Mouse (Mus musculus) cerebellum, postnatal 25 days (tissue): ENCODE measurements at regions not wholly inside any gene's neighbourhood (a gene's known extent, or its start where the extent isn't known, plus 50 kb on each side); places are given as distances from the start of the nearest gene placed in this dataset.

Experiments used
- DNase-seq, 2 experiments: peaks; one replicate each; pipeline ENCODE4 v3.0.0; 2021; ENCODE audit warnings: mixed read lengths in 2 of 2

DNA sequence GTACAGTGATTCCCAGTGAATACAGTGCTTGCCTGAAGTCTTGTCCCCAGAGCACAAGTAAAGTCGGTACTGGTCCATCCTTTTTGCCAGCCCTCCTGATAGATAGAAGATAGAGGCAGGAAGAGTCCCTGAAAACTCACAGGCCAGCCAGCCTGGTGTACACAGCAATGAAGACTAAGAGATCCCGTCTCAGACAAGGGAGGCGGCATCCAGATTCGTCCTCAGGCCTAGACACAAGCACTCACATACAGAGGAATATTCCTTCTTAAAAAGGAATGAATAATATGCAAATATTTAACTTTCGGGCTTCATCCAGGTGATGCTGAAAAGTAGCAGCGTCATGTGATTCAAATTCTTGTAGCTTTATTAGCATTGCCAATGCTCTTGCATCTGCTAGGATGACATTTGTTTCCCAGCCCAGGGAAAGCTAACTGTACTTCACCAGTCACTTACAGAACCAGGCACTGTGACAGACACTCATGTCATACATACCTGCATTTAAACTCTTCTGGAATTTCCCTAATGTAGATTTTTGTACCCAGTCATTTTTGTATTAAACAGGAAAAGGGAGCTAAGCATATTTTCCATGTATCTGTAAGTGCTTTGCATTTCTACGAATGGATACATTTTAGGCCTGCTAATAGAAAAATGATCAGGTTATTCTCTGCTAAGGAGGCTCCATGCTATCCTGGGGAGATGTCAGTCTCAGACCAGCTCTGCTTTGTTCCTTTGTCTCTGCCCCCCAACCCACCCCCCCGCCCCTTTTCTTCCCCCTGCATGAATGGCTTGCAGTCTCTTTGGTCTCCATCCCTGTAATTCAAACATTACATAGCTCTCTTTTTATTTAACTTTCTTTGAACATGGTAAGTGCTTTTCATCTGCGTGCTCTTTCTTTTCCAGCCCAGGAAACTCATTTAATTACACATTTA is 162.5 kb upstream of the Gm9747 start:
- DNase-seq: no peak

DNA sequence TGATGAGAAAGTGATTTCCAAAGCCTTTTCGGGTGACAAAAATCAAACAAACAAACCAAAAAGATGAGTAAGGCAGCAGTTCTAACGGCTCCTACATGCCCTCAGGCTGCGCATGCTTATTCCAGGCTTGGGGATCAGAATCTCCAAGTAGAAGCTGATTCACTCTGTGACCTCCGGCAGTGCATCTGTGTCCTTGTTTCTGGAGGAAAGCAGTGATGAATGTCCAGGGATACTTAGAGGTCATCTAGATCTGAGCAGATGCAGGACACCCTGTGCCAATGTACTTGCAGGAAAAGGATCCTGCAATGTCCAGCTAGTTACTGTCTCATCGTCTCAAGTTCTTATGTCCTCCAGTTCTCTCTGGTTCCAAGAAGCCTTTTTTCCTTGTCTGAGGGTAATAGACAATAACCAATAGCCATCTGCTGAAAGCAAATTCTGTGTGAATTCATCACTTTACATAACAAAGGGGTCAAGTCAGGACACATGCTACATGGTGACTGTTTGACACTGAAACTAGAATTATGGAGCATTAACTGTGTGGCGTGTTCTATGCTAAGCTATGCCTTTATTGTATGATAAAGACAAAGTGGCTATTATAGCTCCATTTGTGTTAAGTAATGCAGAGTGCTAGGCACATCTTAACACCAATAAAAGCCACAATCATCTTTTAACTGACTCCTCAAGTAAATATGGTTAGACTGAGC is 143.6 kb upstream of the Gm9747 start:
- DNase-seq: peak in 1 of 2 experiments; percentile 6

DNA sequence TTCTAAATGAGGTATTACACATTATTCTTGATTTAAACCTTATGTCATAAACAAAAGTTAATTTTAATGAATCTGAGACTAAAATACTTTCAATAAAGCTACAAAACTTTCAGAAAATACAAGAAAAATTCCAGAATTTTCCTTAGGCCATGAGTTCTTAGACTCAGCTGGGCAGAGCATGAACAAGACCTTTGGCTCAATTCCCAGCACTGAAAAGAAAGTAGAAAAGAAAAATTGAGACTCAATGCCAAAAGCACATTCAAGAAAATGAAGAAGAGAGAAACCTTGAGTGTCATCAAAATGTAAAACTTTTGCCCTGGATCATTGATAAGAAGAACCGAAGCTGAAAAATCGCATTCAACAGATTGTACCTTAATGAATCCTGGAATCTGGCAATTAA is 137.8 kb upstream of the Gm9747 start:
- no peak for DNase-seq

DNA sequence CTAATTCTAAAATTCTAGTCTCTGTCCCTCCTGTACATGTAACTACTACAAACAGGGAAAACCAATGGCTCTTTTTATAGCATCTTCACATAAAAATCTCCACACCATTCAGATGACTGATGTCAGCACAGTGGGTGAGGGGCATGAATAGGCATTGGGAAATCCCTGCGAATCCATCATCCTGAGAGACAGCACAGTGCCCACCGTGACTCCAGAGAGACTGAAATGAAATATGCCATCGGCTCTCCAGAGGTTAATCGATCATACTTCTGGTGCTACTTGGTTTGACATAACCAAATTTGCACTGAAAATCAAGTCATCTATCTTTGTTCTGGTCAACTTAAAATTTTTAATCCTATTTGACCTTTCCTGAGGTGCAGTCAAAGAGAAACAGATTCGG is 126.2 kb upstream of the Gm9747 start:
- DNase-seq: no peak

DNA sequence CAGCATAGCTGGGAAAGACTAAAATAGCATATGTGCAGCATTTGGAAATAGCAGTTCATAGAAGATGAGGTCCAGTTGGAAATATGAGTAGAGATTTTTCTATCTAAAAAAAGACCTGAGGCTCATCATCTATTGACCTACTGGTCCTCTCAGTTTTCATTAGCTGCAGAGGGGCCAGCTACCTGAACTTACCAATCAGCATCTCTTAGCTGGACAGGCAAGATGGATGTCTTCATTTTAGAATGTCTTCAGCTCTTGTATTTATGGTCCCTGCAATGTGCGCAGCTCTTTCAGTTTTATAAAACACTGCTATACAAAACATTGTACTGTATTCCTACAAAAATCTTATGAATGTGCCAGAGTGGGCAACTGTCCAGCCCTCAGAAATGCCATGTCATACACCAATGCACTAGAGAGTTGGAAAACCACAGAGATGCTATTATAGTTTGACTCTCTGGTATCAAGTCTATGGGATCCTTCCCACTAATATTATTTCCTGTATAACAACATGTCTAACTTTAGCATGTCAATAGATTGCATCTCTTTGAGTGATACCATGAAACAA is 122.8 kb upstream of the Gm9747 start:
- no peak for DNase-seq

DNA sequence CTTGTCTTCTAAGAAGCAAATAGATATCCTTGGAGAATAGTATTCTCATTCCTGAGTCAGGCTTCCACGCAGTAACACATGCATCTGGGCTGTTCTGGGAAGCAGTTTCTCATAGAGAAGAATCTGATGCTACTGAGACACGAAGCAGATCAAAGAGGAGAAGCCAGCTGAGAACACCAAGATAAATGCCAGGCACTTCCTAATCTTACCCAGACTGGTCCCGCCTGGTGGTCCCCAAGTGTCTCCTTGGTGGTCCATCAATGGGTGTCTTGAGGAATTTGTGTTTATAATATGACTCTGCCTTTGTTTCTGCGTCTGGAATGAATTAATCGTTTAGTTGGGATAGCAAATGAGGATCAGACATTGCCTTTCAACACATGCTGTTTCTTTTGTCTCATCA is 120.5 kb upstream of the Gm9747 start:
- no peak for DNase-seq

DNA sequence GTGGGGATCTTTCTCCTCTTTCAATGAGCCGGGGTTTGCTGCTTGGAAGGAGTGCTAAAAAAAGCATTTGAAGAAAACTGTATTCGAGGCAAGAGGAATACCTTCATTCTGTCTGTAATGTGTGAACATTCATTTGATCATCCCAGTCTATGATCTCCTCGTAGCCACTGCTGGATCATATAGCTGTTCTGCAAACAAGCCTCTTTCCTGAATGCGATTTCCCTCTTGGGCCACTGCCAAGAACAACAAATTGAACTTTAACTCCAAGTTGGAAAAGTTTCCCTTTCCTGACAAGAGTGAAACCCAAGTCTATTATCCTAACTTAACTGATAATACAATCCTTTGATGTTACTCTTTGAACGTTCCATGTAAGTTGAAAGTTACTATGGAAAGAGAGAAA is 108.4 kb upstream of the Gm9747 start:
- DNase-seq: no peak

DNA sequence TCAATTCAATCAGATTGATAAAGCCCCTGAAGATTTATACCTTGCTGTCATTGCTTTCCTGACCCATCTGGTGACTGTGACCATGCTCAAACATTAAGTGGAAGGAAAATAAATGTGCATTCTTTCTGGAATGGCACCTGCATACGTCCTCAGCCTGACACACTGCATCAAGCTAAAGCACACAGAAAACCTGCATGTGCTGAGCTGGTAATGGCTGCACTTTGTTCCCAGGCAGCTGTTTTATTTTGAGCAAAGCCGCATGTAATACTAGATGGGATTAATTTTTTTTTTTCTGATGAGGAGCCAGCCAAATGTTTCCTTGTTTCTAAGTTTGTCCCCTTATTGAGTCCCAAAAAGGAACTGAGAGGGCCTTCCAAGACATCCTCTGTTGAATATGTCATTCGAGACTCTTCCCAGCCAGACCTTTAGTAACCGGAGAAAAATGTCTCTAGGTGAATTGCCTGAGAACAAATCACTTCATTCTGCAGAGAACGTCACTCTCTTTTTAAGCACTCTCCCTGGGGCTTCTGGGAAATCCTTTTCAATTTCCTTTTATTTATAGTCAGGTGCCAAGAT is 103.1 kb upstream of the Gm9747 start:
- DNase-seq: no peak

DNA sequence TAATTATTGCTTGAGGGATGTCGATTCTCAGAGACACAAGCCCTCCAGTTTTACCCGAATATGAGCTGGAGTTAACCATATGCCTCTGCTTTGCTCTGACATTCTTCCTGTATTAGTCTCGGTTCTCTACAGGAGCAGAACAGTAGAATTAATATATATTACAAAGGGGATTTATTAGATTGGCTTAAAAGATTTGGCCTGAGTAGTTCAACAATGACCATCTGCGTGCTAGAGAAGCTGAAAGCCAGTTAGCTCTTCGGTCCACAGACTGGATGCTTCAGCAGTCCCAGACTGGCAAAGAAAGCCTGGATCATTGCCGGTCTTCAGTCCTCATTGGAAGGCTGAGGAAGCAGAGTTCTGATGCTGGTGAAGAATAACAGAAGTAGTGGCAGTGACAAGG is 100.4 kb upstream of the Gm9747 start:
- no peak for DNase-seq

DNA sequence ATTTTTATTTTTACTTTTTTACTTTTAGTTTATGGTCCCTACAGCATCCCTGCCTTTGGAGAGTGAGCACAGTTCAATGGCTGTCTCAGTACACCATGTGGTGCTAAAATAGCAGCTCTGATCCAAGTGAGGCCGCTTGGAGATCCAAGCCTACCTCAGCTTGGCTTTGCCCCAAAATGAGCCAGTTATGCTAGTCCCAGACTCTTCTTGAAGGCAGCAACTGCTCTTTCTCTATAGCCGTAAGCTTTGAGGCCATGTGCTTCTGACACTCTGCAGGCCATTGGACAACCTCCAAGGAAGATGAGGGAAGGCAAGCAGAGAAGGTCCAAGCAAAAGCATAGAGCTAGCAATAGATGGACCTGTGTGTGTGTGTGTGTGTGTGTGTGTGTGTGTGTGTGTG is 98.0 kb upstream of the Gm9747 start:
- DNase-seq: peak; percentile 13 to 48

DNA sequence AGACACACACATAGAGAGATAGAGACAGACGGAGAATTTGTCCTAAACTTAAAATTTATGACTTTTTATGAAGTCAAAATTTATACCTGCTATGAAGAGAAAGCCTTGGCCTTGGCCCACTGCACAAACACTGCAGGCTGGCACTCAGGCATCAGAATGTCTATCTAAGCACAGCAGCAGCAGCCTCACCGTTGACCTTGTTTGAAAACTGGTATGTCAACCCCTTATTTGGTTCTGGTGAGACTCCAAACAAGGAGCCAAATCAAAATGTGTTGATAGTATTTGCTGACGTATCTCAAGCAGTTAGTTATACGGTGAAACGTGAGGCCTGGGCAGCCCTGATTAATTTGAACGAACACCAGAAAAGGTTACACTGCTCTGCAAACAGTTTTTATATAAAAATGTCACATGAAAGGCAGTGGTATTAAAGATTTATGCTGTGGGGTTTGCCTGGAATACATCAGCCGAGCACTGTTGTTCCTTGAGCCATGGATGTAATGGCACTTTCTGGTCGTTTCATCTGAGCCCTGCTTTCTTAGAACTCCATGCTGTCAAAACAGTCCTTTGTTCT is 97.1 kb upstream of the Gm9747 start:
- DNase-seq: no peak

DNA sequence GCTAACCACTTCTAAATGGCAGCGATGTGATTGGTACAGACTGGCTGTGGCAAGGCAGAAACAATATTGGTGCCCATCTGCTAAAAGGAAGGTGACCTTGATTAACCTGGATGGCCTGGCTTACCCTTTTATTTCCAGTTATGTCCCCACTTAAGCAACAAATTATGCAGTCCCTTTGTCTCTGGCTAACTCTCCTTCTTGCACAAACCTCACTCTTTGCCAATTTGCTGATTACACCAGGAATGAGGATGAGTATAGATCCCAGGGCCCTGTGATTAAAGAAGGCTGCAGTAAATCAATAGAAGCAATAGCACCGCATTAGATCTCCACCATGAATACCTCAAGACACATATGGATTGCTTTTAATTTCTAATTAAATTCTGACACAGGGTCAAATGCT is 87.7 kb upstream of the Gm9747 start:
- DNase-seq: no peak

DNA sequence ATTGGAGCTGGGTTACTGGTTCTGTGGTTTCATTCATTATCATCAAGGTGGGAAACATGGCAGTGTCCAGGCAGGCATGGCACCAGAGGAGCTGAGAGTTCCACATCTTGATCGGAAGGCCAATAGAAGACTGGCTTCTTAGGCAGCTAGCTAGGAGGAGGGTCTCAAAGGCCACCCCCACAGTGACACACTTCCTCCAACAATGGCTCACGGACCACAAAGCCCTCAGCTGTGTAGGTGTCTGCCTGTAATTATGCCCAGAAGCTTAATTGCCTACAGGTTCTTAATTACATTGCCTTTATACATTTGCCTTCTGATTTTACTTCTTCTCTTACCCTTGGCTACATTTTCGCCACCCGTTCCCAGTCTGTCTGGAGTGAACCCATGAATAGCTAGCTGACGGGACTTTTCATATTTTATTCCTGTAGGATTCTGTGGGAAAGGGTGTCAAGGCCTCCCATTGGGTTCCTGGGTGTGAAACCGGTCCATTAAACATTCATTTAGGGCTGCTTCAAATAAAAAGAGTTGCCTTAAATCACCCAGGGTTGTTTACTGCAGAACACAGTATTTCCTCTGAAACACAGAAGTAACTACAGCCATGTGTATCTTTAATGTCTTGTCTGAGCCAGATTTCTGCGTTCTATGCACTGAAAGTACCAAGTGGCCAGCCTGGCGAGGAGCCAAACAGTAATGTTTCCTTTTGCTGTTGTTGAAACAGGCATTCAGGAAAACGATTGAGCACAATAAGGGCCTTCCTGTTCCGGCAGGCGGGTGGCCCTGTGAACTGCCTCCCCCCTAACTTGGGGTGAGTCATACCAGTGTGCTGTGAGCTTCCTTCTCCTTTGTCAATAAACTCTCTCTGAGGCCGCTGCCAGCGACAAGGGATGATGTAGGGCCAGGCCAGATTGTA is 82.4 kb upstream of the Gm9747 start:
- DNase-seq: peak; percentile 15 to 55

DNA sequence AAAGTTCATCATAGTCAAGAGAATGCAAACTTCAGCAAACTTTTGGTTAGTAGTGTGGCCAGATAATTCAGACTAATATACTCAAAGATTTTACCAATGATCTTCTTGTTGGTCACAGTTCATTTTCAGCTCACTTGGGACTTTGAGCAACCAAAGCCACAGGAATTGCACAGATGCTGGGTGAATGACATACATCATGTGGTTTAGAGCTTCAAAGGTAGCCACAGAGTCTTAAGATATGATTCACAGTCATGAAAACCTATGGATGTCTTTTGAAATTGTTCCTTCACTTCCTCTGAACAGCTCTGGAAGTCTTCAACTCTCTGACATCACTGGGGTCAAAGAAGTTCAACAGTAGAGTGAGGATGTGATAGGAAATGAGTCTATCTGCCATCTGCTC is 77.0 kb upstream of the Gm9747 start:
- no peak for DNase-seq

DNA sequence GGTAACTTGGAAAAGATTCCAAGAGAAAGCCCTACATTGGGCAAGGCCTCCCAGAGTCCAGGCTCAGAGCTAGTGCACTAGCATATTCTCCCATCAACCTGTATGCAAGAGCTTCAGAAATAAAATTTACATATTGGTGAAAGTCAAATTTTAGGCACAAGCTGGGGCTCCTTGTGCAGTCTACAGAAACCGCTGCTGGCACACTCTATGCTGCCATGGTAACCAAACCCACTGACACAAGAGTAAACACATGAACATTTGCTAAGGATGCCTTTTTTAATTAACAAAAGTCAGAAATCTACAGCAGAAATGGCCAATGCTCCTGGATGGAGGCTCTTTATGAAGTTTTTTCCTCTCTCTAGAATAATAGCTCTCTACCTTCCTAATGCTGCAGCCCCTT is 75.9 kb upstream of the Gm9747 start:
- no peak for DNase-seq

DNA sequence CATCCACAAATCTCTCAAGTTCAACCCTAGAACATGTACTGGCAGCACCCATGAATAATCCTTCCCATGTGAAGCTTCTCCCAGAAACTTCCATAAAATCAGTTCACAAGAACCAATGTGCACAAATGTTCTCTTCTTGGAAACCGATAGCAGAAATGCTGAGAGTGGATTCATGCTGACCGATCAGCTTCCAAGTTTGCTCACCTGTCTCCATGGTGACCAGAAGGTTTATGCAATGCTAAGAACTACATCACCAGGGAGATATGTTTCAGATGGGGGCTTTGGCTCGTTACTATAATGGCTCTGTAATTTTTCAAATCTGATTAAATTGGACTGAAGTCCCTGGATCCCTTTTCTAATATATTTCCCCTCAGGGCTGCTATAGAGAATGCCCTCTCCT is 74.4 kb upstream of the Gm9747 start:
- DNase-seq: no peak

DNA sequence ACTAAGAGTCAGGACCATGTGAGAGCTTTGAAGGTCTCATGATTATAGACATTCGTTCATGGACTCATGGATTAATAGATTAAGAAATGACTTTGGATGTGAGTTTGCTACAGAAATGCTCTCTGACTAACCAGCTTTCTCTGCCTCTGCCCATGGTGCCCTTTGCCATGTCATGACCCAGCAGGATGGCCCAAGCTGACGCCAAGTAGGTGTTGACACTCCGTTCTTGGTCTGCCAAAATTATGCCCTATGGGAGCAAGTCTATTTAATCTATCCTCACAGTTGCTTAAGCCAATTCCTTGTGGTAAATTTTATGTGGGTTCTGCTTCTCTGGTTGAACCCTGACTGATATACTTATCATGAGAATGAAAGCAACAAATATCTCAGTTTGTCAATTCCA is 73.7 kb upstream of the Gm9747 start:
- DNase-seq: no peak

DNA sequence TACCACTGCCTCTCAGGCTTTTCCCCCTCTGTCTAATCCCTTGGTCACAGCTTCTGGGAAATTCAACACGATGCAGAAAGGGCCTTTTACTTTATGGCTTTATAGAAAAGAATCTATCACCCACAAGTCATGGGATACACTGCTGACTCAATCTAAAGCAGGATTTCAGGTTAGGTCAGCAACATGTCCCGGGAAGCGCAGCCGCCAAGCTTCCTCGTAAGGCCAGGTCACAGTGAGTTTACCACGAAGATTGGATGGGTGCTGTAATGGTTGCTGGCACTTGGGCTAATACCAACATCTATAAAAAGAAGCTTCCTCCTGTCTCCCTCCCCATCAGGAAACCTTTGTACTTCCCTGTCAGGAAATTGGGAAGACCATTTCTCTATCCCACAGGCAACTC is 70.0 kb upstream of the Gm9747 start:
- DNase-seq: no peak

DNA sequence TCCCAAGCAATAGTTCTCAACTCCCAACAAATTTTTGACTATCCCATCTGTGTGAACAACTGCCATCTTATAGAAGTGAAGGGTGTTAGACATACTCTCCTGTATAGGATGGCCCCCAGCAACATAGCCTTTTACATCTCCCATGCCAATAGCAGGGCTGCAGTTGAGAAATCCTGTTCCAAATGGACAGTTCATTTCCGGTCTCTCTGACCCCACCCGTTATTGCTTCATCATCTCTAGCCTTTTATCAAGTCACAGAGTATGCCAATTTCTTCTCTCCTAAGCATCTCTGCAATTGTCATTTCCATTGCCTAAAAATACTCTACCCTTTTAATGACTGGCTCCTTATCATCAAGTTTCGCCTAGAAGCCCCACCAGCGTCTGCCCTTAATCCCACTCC is 64.8 kb upstream of the Gm9747 start:
- no peak for DNase-seq

DNA sequence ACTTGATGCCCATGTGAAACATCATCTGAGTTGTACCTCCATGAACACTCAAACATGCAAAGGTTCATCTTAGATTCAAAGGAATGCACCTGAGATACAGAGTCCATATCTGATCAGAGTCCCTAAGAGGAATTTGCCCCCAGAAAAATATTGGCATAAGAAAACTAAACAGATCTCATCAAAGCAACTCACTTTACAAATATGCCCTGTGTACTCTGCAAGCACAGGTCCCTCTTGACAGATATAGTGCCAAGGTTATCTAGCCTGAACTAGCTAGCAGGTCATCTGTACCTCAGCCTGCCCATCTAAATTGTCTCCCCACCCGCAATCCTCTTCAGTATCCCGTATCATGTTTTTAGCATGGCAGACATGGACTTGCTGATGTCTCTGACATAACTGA is 64.0 kb upstream of the Gm9747 start:
- DNase-seq: no peak

DNA sequence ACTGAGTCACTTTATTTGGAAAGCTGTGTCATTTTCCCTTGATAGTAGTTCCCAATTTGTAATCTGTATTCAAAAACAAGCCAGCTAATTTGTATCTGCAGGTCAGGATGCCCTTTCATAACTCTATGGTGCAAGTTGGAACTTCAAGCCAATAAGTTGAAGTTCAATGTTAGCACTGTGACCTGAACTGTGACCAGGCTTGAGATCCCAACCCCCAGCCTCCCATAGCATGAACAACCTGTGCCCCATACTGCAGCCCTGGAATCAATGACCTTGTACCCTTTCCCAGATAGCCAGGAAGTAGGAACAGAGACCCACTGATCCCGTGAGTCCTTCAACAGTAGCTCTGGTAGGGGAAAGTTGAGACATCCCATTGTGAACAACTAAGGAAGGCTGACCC is 52.5 kb upstream of the Gm9747 start:
- no peak for DNase-seq
